Mouse (Mus musculus) stomach, embryonic 16.5 days (tissue): ENCODE results near the gene Ano4. TPM values are rescaled to one million over a fixed set of nuclear protein-coding genes. Genes with fewer than 3 reads are reported as not detected.

Experiments
- ATAC-seq: fragments of 200-750 bp; cut with Nextera tagmentation; 2 replicates; pipeline ENCODE4 v1.8.0; 2017; ENCODE audit warnings: moderate number of reproducible peaks, moderate TSS enrichment; ENCODE audit not compliant: insufficient read depth, low FRiP score
- H3K27ac ChIP-seq: fragments of 300-500 bp; sonication (generic); 2 replicates; pipeline ENCODE4 v1.5.1; 2014; ENCODE audit warnings: low read length
- H3K27me3 ChIP-seq: fragments of 300-500 bp; sonication (generic); 2 replicates; pipeline ENCODE4 v1.6.1; 2014; ENCODE audit warnings: low read length, control low read depth, mixed read lengths; ENCODE audit not compliant: control insufficient read depth, insufficient read depth
- H3K36me3 ChIP-seq: fragments of 300-500 bp; sonication (generic); 2 replicates; pipeline ENCODE4 v1.6.1; 2014; ENCODE audit warnings: low read length; ENCODE audit not compliant: control insufficient read depth, insufficient read depth
- H3K4me1 ChIP-seq: fragments of 300-500 bp; sonication (generic); 2 replicates; pipeline ENCODE4 v1.6.1; 2014; ENCODE audit warnings: low read length, control low read depth, mixed read lengths; ENCODE audit not compliant: control insufficient read depth, insufficient read depth
- H3K4me2 ChIP-seq: fragments of 300-500 bp; sonication (generic); 2 replicates; pipeline ENCODE4 v1.6.1; 2014; ENCODE audit warnings: low read depth, low read length, mixed read lengths
- H3K4me3 ChIP-seq: fragments of 300-500 bp; sonication (generic); replicated peaks from 2 replicates; pipeline ENCODE4 v1.5.1; 2014; ENCODE audit warnings: mild to moderate bottlenecking, low read length
- H3K9ac ChIP-seq: fragments of 300-500 bp; sonication (generic); 2 replicates; pipeline ENCODE4 v1.6.1; 2014; ENCODE audit warnings: low read length
- H3K9me3 ChIP-seq: fragments of 300-500 bp; sonication (generic); replicated peaks from 2 replicates; pipeline ENCODE4 v1.6.1; 2016; ENCODE audit warnings: low read length, control low read depth; ENCODE audit not compliant: control insufficient read depth
- WGBS: fragments of 180-500 bp; shearing (Covaris S2); extraction: QIAGEN DNeasy Blood & Tissue Kit; methylation state at CpG from one replicate; pipeline ENCODE4 v1.1.7; 2014; 5-methylcytosine and 5-hydroxymethylcytosine counted together
- polyA plus RNA-seq: library from polyadenylated mRNA; unstranded; fragments of >200 nt; fragmentation: Nextera tagmentation; extraction: Ambion mirVana; gene quantifications from 2 replicates; pipeline ENCODE4 v1.2.1, GENCODE M21; 2015

Ano4 gene
- polyA plus RNA-seq, result 0.90 and 0.96 TPM in 2 replicates

DNA sequence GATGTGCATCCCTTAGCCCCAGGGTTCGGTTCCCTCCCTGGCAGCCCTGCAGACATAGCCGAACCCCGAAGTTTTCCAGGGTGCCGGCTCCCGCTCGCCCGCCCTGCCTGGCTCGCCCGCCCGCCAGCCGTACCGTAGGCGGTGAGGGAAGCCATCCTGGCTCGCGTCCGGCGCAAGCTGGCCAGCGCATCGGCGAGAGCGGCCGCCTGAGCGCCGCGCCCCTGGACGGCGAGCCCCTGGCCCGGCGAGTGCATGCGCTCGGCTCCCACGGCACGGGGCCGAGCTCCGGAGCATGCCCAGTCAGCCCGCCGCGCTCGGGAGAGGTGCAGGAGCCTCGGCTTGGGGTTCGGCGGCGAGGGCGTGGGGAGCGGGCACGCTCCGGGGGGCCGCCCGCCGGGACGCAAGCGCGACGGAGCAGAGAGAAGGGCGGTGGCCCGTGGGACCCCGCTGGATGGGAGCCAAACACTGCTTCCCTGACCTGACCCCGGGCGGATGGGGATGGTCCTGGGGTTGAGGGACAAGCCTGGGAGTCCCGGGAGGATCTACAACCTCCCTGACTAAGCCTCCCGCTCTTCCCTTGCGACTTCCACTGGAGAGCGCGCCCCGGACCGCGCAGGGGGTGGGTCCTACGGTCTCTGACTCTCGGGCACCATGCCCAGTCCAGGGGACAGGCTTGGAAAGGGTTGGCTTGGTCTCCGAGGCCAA is at the start of gene Ano4:
Gene Ano4 (minus strand): TSS at position 272 of the 705 bp plus-strand sequence.
- no peaks in the 10 kb centered on the region for H3K9me3 ChIP-seq
- peaks cover 2% of the 10 kb centered on the region; the same call in 1 of the 2 replicates for H3K4me1 ChIP-seq
- peak within 1 kb of the TSS; percentile 97 for H3K4me2 ChIP-seq
- ATAC-seq, result peak; percentile 76
- H3K27ac ChIP-seq, result no peak within 1 kb of the TSS
- WGBS, result under 1% methylated on average over 70 of the region's 70 CpGs
- no peaks in the 10 kb centered on the region for H3K36me3 ChIP-seq
- H3K27me3 ChIP-seq, result peaks cover 17% of the 10 kb centered on the region
- peak within 1 kb of the TSS; percentile 55 for H3K4me3 ChIP-seq
- peak within 1 kb of the TSS; percentile 63 for H3K9ac ChIP-seq

DNA sequence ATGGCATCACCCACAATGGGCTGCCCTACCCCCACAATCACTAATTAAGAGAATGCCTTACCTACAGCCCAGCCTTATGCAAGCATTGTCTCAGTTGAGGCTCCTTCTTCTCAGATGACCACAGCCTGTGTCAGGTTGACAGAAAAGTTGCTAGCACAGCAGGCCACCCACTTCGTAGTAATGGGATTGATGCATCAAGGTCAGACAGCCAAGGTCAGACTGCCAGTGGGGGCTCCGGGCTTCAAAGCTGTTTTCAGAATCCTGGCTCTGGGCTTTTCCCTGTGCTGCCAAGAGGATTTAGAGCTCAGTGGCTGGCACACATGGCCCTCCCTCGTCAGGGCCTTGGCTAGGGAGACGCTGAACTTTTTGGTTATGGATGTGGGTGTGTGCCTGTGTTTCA is 48.1 kb upstream of the Ano4 start:
- H3K36me3 ChIP-seq, result no peaks in the 10 kb centered on the region
- no peaks in the 10 kb centered on the region for H3K27me3 ChIP-seq
- no peak for ATAC-seq
- 0 out of 2 replicates have a peak, but pooled peaks cover 2% of the 10 kb centered on the region for H3K4me1 ChIP-seq
- no peak overlapping the region for H3K4me2 ChIP-seq
- no peaks in the 10 kb centered on the region for H3K9me3 ChIP-seq
- no peak overlapping the region for H3K4me3 ChIP-seq
- no peak overlapping the region for H3K9ac ChIP-seq
- WGBS, result 55% methylated on average over 4 of the region's 4 CpGs
- no peak overlapping the region for H3K27ac ChIP-seq

DNA sequence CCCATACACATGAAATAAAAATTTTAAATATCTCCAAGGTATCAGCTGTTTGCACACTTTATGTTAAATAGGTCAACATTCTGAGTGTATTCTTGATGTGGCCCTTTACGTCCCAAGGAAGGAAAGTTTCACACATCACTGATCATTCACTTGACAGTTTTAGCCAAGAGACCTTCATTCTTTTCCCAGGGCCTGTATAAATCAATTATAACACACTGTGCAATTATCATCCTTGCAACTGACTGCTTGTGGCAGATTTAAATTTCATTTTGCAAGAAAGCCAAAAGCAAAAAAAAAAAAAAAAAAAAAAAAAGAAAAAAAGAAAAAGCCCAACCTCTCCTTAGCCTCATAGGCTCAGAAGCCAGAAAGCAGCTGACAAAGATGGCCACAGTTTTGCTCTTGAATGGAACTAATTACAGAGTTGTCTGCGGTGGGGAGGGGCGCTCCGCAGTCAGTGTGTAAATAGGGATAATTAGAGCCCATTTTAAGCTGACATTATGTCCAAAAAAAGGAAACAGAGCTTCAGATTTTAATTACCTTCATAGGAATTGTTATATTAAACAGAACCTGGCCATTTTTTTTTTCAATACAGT is 47.1 kb upstream of the Ano4 start:
- H3K36me3 ChIP-seq, result no peaks in the 10 kb centered on the region
- no peaks in the 10 kb centered on the region for H3K27me3 ChIP-seq
- H3K9me3 ChIP-seq, result no peaks in the 10 kb centered on the region
- H3K4me3 ChIP-seq, result no peak overlapping the region
- H3K27ac ChIP-seq, result no peak overlapping the region
- 0 out of 2 replicates have a peak, but pooled peaks cover 2% of the 10 kb centered on the region for H3K4me1 ChIP-seq
- no peak overlapping the region for H3K9ac ChIP-seq
- H3K4me2 ChIP-seq, result no peak overlapping the region
- WGBS, result 83% methylated on average over 4 of the region's 4 CpGs
- ATAC-seq, result no peak

DNA sequence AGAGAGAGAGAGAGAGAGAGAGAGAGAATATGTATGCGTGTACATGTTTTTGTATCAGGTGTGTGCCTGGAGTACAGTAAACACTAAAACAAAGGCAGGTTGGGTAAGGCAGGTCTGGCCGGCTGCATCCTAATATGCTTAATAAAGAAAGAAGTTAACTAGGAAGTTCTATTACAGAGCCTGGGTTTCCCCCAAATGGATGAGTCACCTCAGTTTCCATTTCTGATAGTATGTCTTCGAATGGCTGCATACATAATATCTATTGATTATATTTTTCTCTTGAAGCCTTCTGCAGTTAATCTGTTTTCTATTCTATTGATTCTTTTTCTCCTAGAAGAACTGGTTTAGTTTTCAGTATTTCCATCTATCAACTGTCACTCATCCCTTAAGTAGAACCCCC is 41.9 kb upstream of the Ano4 start:
- H3K36me3 ChIP-seq, result no peaks in the 10 kb centered on the region
- no peak overlapping the region for H3K9ac ChIP-seq
- H3K4me2 ChIP-seq, result no peak overlapping the region
- no peaks in the 10 kb centered on the region for H3K4me1 ChIP-seq
- H3K9me3 ChIP-seq, result no peaks in the 10 kb centered on the region
- no peaks in the 10 kb centered on the region for H3K27me3 ChIP-seq
- WGBS, result 70% methylated on average over 3 of the region's 3 CpGs
- H3K4me3 ChIP-seq, result no peak overlapping the region
- no peak overlapping the region for H3K27ac ChIP-seq
- no peak for ATAC-seq

DNA sequence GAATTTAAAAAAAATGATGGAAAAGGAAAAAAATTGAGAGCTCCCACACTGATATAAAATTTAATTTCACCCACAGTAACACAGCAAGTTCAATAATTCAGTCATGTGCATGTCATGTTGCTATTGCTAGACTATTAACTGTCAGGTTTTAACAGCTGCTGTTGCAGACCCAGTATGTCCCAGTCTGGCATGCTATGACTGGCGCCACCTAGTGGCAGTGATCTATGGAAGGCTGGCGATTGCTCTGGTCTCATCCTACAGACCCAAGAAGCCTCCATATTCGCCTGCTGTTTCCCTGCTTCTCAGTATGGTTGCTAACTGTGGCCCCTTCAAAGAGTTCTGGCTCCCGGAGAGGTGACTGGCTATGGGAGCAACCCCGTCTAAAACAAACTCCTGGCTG is 38.9 kb upstream of the Ano4 start:
- 4% methylated on average over 5 of the region's 5 CpGs for WGBS
- no peak for ATAC-seq
- no peaks in the 10 kb centered on the region for H3K9me3 ChIP-seq
- no peaks in the 10 kb centered on the region for H3K4me1 ChIP-seq
- no peaks in the 10 kb centered on the region for H3K36me3 ChIP-seq
- H3K4me3 ChIP-seq, result no peak overlapping the region
- no peaks in the 10 kb centered on the region for H3K27me3 ChIP-seq
- H3K4me2 ChIP-seq, result no peak overlapping the region
- no peak overlapping the region for H3K9ac ChIP-seq
- no peak overlapping the region for H3K27ac ChIP-seq

DNA sequence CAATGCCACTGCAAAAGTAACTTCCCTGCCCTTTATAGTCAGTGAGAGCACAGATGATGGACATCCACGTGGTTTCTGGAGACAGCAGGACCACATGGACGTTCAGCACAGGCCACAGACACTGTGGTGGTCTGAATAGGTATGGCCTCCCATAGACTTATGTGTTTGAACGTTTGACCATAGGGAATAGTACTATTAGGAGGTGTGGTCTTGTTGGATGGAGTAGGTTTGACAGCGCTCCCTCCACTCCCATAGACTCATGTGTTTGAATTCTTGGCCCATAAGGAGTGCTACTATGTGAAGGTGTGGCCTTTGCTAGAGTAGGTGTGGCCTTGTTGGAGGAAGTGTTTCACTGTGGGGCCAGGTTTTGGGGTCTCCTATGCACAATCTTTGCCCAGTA is 33.2 kb upstream of the Ano4 start:
- Histone ChIP-seq H3K9me3 (no peaks in the 10 kb centered on the region), H3K27me3 (no peaks in the 10 kb centered on the region), H3K4me1 (no peaks in the 10 kb centered on the region), H3K36me3 (no peaks in the 10 kb centered on the region), H3K4me2 (no peak overlapping the region), H3K4me3 (no peak overlapping the region), H3K27ac (no peak overlapping the region), H3K9ac (no peak overlapping the region)
- WGBS, result 77% methylated on average over 4 of the region's 4 CpGs
- no peak for ATAC-seq

DNA sequence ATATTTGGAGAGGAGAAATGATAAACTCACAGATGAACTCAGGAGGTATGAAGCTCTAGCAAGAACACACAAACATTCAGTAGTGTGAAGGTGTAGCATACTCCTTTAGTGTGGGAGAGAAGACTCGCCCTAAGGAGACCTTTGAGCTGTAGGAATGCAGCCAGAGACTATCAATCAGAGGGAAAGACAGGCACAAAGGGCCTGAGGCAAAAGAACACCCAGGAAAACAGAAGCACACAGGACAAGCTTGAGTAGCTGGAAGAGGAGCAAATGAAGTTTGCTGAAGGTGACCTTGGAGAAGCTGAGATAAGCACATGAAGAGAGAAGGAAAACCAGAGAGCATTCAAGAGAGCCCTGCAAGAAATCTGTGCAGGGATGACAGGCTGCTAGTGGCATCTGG is 25.5 kb upstream of the Ano4 start:
- H3K27ac ChIP-seq, result no peak overlapping the region
- ATAC-seq, result no peak
- H3K9ac ChIP-seq, result no peak overlapping the region
- no peak overlapping the region for H3K4me3 ChIP-seq
- WGBS, result 4% methylated on average over 1 of the region's 1 CpGs
- H3K36me3 ChIP-seq, result no peaks in the 10 kb centered on the region
- H3K27me3 ChIP-seq, result no peaks in the 10 kb centered on the region
- H3K9me3 ChIP-seq, result no peaks in the 10 kb centered on the region
- H3K4me1 ChIP-seq, result no peaks in the 10 kb centered on the region
- H3K4me2 ChIP-seq, result no peak overlapping the region

DNA sequence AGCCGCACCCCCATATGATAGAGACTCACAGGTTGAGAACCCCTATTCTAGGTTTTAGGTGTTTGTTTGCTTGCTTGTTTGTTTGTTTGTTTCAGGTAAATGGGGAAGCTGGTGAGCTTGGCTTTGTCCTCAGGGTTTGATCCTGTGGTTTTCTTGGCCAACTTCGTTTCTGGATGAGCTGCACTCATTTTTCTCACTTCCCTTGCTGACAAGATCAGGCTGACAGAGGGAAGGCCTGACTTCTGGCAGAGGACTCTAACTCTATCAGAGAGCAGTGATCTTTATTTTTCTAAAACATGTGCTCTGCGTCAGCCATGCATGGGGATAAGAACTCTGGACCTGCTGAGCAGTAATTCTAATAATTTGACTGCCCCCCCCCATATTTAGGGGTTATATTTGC is 14.4 kb upstream of the Ano4 start:
- no peaks in the 10 kb centered on the region for H3K4me1 ChIP-seq
- 71% methylated on average over 3 of the region's 3 CpGs for WGBS
- no peak overlapping the region for H3K4me3 ChIP-seq
- H3K4me2 ChIP-seq, result no peak overlapping the region
- ATAC-seq, result no peak
- H3K9me3 ChIP-seq, result no peaks in the 10 kb centered on the region
- no peak overlapping the region for H3K9ac ChIP-seq
- no peak overlapping the region for H3K27ac ChIP-seq
- H3K36me3 ChIP-seq, result no peaks in the 10 kb centered on the region
- no peaks in the 10 kb centered on the region for H3K27me3 ChIP-seq

DNA sequence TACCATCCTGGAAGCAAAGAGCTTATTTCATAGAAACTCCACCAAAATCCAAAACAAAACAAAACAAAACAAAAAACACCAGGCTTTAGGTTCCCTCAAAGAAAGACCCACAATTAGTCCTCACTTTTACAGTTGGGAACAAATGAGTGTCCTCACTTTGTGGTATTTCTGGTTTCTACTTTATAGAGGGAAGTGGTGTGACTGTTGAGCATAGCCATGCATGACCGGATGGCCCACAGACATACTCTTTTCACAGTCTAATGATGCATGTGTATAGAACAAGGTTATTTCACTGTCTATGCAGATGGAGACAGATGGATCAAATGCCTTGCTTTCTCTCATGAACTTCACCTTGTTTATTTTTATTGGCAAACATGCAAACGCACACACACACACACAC is 10.1 kb upstream of the Ano4 start:
- ATAC-seq, result no peak
- no peak overlapping the region for H3K9ac ChIP-seq
- H3K27ac ChIP-seq, result no peak overlapping the region
- H3K4me2 ChIP-seq, result no peak overlapping the region
- H3K27me3 ChIP-seq, result no peaks in the 10 kb centered on the region
- no peaks in the 10 kb centered on the region for H3K4me1 ChIP-seq
- H3K9me3 ChIP-seq, result no peaks in the 10 kb centered on the region
- no peaks in the 10 kb centered on the region for H3K36me3 ChIP-seq
- H3K4me3 ChIP-seq, result no peak overlapping the region
- 80% methylated on average over 2 of the region's 2 CpGs for WGBS
